Mouse (Mus musculus): Measurements from ENCODE around the gene Mapt.

DNA sequence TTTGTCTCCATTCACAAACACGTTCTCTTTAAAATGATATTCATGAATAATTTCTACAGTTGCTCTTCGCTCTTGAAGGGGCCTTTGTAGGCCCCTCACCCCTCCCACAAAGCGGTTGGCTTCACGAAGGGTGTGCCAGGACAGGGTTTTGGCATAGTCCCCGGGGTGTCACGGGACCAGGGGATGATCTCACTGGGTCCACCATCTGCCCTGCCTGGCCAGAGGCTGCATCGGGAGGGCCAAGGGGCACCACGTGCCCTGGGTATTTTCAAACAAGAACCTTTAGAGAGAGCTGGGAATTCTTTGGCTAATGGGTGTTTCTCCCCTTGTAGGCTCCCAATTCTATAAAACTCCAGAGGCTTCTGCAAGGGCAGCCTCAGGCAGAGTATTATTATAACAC, 41.2 kb downstream of the Mapt start:
- no peak for TF ChIP-seq CTCF (IDR thresholded peaks at IDR 0.05; ENCODE audit: borderline replicate concordance, control insufficient read depth, extremely low read depth, insufficient read depth, low read length, poor library complexity)
- no peak for TF ChIP-seq POLR2A (IDR thresholded peaks at IDR 0.05; ENCODE audit: control insufficient read depth, extremely low read depth, insufficient read depth, low read length, poor library complexity)

Data from thymus, adult 2 months (tissue).